Mouse (Mus musculus) macrophage (primary cell): ENCODE data around the gene Enpp6. TPM values are rescaled to one million over a fixed set of nuclear protein-coding genes. Genes with fewer than 3 reads are reported as not detected.

ENCODE experiments used
- H3K27ac ChIP-seq: fragments of 350-480 bp; formaldehyde crosslinking; 2 replicates; pipeline ENCODE4 v1.9.0; 2021
- H3K36me3 ChIP-seq: fragments of 350-480 bp; formaldehyde crosslinking; 2 replicates; pipeline ENCODE4 v1.9.0; 2021; ENCODE audit errors: inconsistent target
- H3K4me3 ChIP-seq: fragments of 350-480 bp; formaldehyde crosslinking; 2 replicates; pipeline ENCODE4 v1.9.0; 2021; ENCODE audit errors: inconsistent target
- H3K79me2 ChIP-seq: fragments of 350-480 bp; formaldehyde crosslinking; 2 replicates; pipeline ENCODE4 v1.9.0; 2021; ENCODE audit errors: inconsistent target
- WGBS: methylation state at CpG from one replicate; pipeline ENCODE4 v1.1.7; 2026; ENCODE audit warnings: inconsistent platforms; ENCODE audit not compliant: missing documents; 5-methylcytosine and 5-hydroxymethylcytosine counted together
- polyA plus RNA-seq: library from polyadenylated mRNA; stranded (reverse); fragments of 250-400 nt; gene quantifications from 3 replicates; pipeline ENCODE4 v1.2.4, GENCODE M21; 2018; ENCODE audit warnings: inconsistent platforms

The Enpp6 gene
- polyA plus RNA-seq, 1 experiment from 2014 or later: 0.19 TPM

GRCm38 (mm10) chr8:47136047-47136446 is 149.4 kb downstream of the Enpp6 start:
- Histone ChIP-seq H3K27ac (no peak overlapping the region), H3K4me3 (no peak overlapping the region), H3K36me3 (no peaks in the 10 kb centered on the region), H3K79me2 (no peaks in the 10 kb centered on the region)
- WGBS: 48% methylated on average over 4 of the region's 5 CpGs

GRCm38 (mm10) chr8:47145258-47145657 is 158.6 kb downstream of the Enpp6 start:
- Histone ChIP-seq H3K27ac (no peak overlapping the region), H3K4me3 (no peak overlapping the region), H3K36me3 (no peaks in the 10 kb centered on the region), H3K79me2 (no peaks in the 10 kb centered on the region)
- WGBS: 97% methylated on average over 6 of the region's 9 CpGs

Other genes starting within 250 kb of the Enpp6 start
- gene Irf2, start 247.2 kb upstream of the Enpp6 start, polyA plus RNA-seq: 57.1 to 103 TPM (median 64.5 TPM) in 3 replicates